Mouse (Mus musculus) ovary, postnatal 10 days (tissue): ENCODE measurements around the gene Rpl5.
"Not testable (repeated sequence)": the region's sequence is repeated elsewhere in the genome, so short reads cannot be mapped to it uniquely, and the experiment has no call there.

Source experiments
- DNase-seq: peaks from one replicate; pipeline ENCODE4 v3.0.0; 2022; ENCODE audit warnings: low spot score

Rpl5 gene

GRCm38 (mm10) chr5:107900206-107901013, at the start of gene Rpl5:
TSS of gene Rpl5 (plus strand) at chr5:107900502.
- DNase-seq: peak; percentile 89

DNA sequence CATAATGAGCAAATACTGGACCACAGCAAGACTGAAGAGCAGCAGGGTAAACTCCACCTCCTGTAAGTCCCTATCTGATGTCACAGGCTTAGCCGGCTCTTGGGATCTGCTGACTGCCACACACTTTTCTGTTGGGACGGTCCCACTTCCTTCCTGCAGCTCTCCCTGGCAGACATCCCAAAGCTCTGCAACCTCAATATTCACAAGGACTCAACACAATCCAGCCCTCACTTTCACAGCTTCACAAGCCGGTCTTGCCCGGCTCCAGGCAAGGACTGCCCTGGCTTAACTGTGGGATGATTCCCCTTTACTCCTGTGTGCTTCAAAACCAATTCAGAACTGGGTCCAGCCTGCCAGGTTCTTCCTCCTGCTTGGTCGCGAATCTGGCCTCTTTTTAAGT, 46.5 kb upstream of the Rpl5 start:
- DNase-seq: no peak

GRCm38 (mm10) chr5:107854556-107854955, 45.7 kb upstream of the Rpl5 start:
- no peak for DNase-seq

DNA sequence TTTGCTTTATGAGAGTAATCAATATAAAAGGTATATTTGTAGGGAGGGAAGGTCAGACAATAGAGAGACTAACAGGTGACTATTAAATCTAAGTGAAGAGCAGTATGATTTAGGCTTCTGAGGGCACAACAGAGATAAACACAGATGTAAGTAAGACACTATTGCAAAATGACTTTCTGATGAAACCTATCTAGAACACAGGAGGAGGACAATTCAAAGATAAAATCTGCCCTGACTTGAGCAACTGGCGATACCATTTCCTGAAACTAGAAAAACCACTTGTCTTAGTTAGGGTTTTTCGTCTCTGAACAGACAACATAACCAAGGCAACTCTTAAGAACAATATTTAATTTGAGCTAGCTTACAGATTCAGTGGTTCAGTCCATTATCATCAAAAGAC, 44.8 kb upstream of the Rpl5 start:
- no peak for DNase-seq

DNA sequence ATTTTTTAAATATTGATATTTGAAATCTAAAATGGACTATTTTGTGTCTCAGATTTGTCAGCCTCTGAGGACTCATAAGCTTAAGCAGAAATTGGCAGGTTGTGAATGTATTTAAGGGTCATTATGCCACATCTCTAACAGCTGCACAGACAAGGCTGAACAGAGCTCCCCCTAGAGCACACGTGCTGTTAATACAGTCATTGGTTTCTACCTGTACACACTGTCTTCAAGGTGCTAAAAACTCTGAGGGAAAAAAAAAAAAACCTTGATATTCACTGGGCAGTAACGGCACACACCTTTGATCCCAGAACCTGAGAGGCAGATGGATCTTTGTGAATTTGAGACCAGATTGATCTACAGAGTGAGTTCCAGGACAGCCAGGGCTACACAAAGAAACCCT, 41.3 kb upstream of the Rpl5 start:
- DNase-seq: no peak

GRCm38 (mm10) chr5:107863971-107864370, 36.3 kb upstream of the Rpl5 start:
- no peak for DNase-seq

GRCm38 (mm10) chr5:107866127-107867126, 33.9 kb upstream of the Rpl5 start:
- DNase-seq: no peak

- peak; percentile 45 for DNase-seq
Measured at GRCm38 (mm10) chr5:107867970-107868904, 32.1 kb upstream of the Rpl5 start.

DNA sequence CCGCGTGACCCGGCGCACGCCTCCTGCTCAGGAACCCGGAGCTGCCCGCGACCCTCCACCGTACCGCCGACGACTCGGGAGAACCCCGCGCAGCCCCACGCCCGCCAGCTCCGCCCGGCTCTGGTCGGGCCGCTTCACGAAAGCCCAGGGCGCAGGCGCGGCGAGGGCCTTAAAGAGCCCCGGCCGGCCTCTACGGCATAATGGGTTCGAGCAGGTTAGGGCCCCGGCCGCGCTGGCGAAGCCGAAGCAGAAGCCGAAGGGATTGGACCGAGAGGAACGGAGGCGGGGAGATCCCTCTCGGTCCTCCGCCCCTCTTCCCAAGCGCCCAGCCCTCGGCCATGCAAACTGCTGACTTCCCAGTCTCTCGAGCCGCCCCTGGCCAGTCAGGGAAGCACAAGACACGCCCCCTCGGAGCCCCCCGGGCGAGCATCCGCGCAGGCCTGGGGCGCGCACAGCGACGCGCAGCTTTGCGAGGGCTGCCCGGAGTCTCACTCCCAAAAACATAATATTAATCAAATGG, 31.3 kb upstream of the Rpl5 start:
- DNase-seq: peak; percentile 89

- DNase-seq: no peak
Measured at GRCm38 (mm10) chr5:107869701-107870100, 30.6 kb upstream of the Rpl5 start.

DNA sequence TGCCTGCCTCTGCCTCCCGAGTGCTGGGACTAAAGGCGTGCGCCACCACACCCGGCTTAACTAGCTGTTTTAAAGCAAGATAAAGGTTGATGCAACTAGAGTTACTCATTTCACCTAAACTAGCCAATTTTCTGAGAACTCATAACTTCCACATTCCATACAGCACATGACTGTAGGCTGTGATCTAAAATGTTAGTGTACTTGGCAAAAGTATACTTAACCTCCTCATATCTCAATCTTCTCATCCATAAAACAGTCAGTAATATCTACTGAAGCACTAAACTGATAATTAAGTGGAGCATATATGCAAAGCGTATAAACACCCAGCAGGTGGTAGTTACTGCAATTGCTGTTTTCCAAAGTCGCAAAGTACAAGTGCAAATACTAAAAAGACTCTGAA, 27.0 kb upstream of the Rpl5 start:
- no peak for DNase-seq

GRCm38 (mm10) chr5:107873886-107874302, 26.4 kb upstream of the Rpl5 start:
- DNase-seq: no peak

DNA sequence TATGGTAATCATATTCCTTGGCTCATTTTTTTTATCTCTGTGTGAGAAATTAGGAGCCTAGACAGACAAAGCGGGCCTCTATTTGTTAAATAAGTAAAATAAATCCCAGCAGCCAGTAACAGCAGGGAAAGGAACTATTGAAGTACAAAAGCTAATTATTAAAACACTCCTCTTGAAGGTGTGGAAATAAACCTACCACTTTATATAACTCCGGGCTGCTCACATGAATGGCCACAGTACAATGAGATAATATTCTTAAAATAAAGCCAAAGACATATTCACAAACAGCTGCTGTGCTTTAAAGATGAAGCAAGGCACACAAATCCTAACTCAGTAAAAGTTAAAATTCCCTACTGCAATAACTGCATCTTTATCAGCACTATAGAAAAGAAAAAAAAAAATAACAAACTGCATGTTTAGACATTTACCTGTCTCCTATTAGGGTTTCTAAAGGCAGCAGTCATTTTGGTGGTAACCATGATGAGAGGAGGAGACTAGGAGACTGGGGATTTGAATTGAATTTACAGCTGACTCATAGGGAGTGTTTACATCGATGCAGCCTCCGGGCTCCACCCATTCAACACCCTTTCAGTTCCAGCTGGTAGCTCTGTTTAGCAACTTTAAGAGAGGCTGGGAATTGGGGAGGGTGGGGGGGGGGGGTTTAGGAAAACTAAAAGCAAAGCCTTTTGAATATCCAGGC, 25.6 kb upstream of the Rpl5 start, which contains the start of gene Evi5:
TSS of gene Evi5 (minus strand) at position 547 of the 700 bp plus-strand sequence.
- no peak for DNase-seq

- DNase-seq: no peak
Measured at GRCm38 (mm10) chr5:107875261-107875611, 25.1 kb upstream of the Rpl5 start.

DNA sequence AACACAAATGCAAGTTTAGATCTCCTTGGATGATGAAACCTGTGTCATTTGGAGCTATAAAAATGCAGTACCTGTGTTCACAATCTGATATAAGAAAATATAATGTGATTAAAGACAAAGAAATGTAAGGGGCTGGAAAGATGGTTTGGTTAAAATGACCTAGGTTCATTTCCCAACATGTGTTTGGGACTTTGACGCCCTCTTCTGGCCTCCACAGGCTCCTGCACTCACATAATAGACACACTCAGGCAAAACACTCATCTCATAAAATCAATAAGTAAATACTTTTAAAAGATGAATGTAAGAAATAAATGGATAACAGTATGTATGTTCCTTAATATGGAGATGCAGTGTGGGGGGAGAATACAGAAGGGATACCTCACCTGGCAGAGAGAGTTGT, 23.2 kb upstream of the Rpl5 start:
- no peak for DNase-seq

GRCm38 (mm10) chr5:107880710-107881109, 19.6 kb upstream of the Rpl5 start:
- DNase-seq: no peak

DNA sequence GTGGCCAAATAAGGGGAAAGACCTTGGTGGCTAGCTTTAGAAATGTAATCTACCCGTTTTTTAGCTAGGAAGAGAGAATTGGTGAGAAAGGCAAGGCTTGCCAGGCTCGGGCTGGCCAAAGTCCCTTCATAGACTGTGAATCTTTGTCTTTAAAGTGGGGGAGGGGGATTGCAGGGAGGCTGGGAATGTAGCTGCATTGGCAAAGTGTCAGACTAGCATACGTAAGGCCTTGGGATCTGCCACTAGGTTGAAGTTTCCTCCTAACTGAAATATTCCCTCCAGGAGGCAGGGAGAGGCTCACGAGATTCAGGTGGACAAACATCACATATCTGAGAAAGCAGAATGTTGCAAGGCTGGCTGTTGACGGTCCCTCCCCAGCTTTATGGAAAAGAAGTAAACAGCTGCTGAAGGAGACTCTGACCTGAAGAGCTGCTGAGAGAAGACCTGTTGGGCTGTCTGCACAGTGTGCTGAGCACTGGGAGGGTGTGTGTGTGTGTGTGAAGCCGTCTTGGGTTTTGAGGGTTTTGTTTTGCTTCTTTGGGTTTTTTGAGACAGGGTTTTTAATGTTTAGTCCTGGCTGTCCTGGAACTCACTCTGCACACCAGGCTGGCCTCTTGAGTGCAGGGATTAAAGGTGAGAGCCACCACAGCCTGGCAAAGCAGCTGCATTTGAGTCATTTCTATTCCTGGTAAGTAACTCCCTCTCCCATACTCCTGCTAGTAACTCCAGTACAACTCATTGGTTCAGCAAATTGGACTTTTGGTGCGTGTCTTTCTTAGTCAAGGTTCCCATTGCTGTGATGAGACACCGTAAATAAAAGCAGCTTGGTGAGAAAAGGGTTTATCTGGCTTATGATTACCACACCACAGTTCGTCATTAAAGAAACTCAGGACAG, 10.1 kb upstream of the Rpl5 start:
- no peak for DNase-seq

- not testable (repeated sequence) for DNase-seq
Measured at GRCm38 (mm10) chr5:107891515-107891914, 8.8 kb upstream of the Rpl5 start.

DNA sequence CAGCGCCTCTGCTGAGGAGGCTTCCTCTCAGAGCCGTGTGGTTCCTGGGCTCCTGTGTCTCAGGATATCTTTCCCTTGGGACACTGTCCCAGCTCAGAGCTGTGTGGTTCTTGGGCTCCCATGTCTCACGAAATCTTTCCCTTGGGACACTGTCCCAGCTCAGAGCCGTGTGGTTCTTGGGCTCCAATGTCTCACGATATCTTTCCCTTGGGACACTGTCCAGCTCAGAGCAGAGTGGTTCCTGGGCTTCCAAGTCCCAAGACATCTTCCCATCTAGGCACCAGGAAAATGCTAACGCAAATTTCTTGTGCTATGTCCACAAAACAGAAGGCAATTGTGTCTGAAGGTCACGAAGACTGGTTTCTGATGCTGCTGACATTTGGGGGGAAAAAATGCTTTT, 5.6 kb upstream of the Rpl5 start:
- no peak for DNase-seq

DNA sequence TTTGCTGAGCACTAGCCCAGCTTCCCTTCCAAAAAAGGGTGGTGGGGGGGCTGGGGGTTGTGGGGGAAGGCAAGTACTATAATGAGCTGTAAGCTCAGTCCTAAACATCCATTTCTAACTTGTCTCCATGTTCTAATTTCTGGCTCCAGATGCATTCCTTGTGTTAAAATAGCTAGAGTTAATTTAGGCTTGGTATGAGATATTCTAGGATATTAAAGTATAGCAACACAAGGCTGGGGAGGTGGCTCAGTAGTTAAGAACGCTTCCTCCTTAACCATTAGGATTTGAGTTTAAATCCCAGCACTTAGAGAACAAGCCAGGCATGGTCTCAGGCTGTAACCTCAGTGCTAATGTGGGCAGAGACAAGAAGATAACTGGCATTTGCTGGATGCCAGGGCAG, 4.0 kb upstream of the Rpl5 start:
- no peak for DNase-seq
